Mouse (Mus musculus) megakaryocyte-erythroid progenitor cell, adult 5-6 weeks (primary cell): ENCODE data around the gene Mrpl12. TPM values are rescaled to one million over a fixed set of nuclear protein-coding genes. Genes with fewer than 3 reads are reported as not detected.

Source experiments
- ATAC-seq: replicated peaks from 2 replicates; pipeline ENCODE4 v1.8.0; 2016; ENCODE audit warnings: mild to moderate bottlenecking, inconsistent platforms; ENCODE audit not compliant: severe bottlenecking, poor library complexity, low FRiP score, low TSS enrichment
- total RNA-seq, 2 experiments: library from RNA; stranded (forward) in 1 of 2; stranded (reverse) in 1 of 2; fragments of 200-1000, 215-1000 nt in 1 of 2; fragments of >200 nt in 1 of 2; fragmentation: Nextera tagmentation in 1 of 2; gene quantifications; 2 replicates each; pipeline ENCODE4 v1.2.3; 2014 to 2017

Gene Mrpl12
- total RNA-seq, 2 experiments from 2014 or later, result 192 to 221 TPM

DNA sequence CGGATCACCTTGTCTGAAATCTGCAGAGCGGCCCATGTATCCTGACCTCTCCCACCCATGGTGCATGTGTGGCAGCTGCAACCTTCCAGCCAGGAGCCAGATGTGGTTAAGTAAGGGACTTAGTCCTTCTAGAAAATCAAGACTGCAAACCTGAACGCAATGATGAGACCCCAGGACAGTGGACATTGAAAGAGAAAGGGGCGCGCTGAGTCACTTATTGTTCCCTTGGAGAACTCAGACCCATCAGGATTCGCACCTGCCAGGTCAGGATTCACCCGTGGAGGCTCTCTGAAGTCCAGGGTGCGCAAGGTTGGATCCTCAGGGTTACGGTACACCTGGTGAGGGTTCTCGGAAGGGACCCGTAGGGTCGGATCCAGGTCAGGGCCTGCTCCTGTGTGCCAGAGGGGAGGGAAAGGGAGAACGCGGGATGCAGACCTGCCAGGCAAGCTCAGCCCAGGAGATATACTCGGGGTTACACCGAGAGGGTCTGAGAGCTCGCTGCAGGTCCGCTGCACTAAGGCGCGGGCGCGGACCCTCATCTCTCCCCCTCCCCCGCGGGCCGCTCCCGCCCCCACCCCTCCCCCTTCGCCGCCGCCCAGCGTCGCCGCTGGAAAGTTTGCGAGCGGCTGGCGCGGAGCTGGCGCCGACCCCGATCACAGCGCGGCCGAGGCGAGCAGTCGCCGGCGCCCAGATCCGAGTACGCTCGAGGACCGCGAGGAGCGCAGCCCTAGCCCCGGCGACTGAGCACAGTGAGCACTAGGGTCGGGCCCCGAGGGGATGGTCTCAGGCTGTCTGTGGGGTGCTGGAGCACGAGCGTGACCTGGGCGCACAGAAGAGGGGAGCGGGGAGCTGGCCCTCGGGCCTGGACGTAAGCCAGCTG is 45.9 kb downstream of the Mrpl12 start, which contains the start of gene Gcgr:
Gene Gcgr, plus strand, starts transcription at position 615 of the 880 bp plus-strand sequence.
- ATAC-seq, result no peak

DNA sequence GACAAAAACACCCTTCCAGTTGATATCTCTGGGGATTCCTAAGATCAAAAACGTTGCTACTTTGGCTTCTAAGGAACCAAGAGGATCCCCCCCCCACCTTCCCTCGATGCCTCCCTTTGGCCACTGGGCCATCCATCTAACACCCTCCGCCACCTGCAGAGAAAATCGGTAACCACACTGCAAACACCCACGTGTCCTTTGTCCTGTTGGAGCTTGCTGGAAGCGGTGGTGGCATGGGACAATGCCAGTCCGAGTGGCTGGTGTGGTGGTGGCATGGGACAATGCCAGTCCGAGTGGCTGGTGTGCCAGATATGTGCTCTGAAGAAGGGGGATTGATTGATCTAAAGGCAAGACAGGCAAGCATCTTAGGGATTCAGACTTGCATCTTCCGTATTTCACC is 47.2 kb downstream of the Mrpl12 start:
- no peak for ATAC-seq

DNA sequence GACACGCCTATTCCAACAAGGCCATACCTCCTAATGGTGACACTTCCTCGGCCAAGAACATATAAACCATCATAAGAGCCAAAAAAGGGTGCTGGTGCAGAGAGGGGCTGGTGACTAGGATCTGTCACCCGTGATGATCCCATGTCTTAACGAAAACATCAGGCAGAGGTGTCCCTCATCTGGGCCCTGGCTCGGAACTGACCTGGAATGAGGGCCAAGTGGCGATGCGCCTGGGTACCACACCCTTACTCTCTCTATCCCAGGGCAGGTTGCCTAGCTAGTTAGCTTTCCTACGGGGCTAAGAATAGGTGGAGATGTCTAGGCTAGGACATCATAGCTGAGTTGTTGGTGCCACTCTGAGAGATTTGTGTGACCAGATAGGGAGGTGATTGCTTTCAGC is 49.7 kb downstream of the Mrpl12 start:
- no peak for ATAC-seq

DNA sequence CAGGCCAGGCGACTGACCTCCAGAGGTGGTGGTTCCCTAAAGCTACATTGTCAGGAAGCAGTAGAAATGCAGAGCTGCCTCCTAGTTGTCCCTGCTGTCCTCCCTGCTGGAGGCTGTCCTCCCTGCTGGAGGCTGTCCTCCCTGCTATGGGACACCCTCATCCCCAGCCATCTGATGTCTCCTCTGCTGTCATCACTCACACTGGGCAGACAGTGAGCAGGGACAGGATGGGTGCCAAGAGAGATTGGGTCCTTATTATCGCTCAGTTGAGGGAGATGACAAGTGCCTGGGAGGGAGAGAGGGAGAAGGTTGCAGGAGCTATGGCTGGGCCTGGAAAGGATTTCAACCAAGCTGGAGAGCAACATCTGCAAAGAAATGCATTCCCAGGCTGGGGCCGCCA is 50.7 kb downstream of the Mrpl12 start:
- ATAC-seq, result no peak

DNA sequence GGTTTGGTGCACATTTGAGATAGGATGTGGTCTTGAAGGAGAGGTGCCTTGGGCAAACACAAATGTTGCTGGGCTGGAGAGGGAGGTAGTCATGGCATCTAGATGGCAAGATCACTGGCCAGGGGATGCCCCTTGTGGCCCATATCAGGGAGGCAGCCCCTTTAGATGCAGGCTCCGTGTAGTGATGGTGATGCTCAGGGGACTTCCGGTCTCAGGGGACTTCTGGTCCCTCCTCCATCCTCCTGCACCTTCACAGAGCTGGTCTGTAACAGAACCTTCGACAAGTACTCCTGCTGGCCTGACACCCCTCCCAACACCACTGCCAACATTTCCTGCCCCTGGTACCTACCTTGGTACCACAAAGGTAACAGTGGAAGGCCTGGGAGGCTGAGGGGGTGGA is 51.4 kb downstream of the Mrpl12 start:
- ATAC-seq, result no peak

DNA sequence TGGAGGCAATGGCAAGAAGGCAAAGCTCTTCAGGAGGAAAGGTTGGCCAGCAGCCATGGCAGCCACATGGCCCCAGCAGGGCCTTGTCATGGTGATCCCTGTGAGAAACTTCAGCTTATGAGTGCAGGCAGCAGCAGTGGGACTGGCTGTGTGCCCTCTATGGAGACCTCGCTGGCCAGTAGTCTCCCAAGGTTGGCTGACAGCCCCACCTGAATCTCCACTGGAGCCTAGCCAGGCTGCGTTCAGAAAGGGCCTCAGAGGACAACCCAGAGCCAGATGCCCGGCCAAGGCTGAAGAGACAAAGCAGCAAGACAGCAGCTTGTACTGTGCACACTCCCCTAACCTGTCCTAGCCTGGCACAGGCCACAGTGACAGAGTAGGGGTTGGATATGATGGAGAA is 54.1 kb downstream of the Mrpl12 start:
- no peak for ATAC-seq

Other genes starting within 250 kb of the Mrpl12 start
- gene Actg1, start 136.1 kb upstream of the Mrpl12 start, total RNA-seq (2014; fragmentation: Nextera tagmentation), result 774 and 823 TPM in 2 replicates
- 492 and 662 TPM in 2 replicates for gene Actg1, start 136.1 kb upstream of the Mrpl12 start, total RNA-seq (2017)
- gene Fscn2, start 123.1 kb upstream of the Mrpl12 start, total RNA-seq (2014; fragmentation: Nextera tagmentation), result not detected in 2 replicates
- gene Fscn2, start 123.1 kb upstream of the Mrpl12 start, total RNA-seq (2017), result not detected in 2 replicates
- 31.0 and 34.7 TPM in 2 replicates for gene Faap100, start 105.8 kb upstream of the Mrpl12 start, total RNA-seq (2014; fragmentation: Nextera tagmentation)
- gene Faap100, start 105.8 kb upstream of the Mrpl12 start, total RNA-seq (2017), result 11.3 and 11.6 TPM in 2 replicates
- 59.3 and 65.2 TPM in 2 replicates for gene Nploc4, start 46.9 kb upstream of the Mrpl12 start, total RNA-seq (2014; fragmentation: Nextera tagmentation)
- gene Nploc4, start 46.9 kb upstream of the Mrpl12 start, total RNA-seq (2017), result 32.5 and 41.1 TPM in 2 replicates
- not detected in 2 replicates for gene Tspan10, start 42.0 kb upstream of the Mrpl12 start, total RNA-seq (2014; fragmentation: Nextera tagmentation)
- gene Tspan10, start 42.0 kb upstream of the Mrpl12 start, total RNA-seq (2017), result not detected in 2 replicates
- gene Pde6g, start 31.1 kb upstream of the Mrpl12 start, total RNA-seq (2014; fragmentation: Nextera tagmentation), result 0.37 TPM in 1 of 2 replicates, not detected in the other
- 0.38 TPM in 1 of 2 replicates, not detected in the other for gene Pde6g, start 31.1 kb upstream of the Mrpl12 start, total RNA-seq (2017)
- gene Oxld1, start 26.5 kb upstream of the Mrpl12 start, total RNA-seq (2014; fragmentation: Nextera tagmentation), result 8.0 and 20.5 TPM in 2 replicates
- gene Oxld1, start 26.5 kb upstream of the Mrpl12 start, total RNA-seq (2017), result 14.0 and 27.9 TPM in 2 replicates
- 36.1 and 67.6 TPM in 2 replicates for gene Ccdc137, start 26.5 kb upstream of the Mrpl12 start, total RNA-seq (2014; fragmentation: Nextera tagmentation)
- 70.0 and 99.8 TPM in 2 replicates for gene Ccdc137, start 26.5 kb upstream of the Mrpl12 start, total RNA-seq (2017)
- gene Arl16, start 17.0 kb upstream of the Mrpl12 start, total RNA-seq (2014; fragmentation: Nextera tagmentation), result 11.2 and 14.7 TPM in 2 replicates
- 8.8 and 21.9 TPM in 2 replicates for gene Arl16, start 17.0 kb upstream of the Mrpl12 start, total RNA-seq (2017)
- gene Slc25a10, start 7.2 kb downstream of the Mrpl12 start, total RNA-seq (2014; fragmentation: Nextera tagmentation), result 16.9 and 27.2 TPM in 2 replicates
- gene Slc25a10, start 7.2 kb downstream of the Mrpl12 start, total RNA-seq (2017), result 17.6 and 18.8 TPM in 2 replicates
- not detected in 2 replicates for gene Gcgr, start 46.1 kb downstream of the Mrpl12 start, total RNA-seq (2014; fragmentation: Nextera tagmentation)
- gene Gcgr, start 46.1 kb downstream of the Mrpl12 start, total RNA-seq (2017), result not detected in 2 replicates
- 60.4 and 62.7 TPM in 2 replicates for gene Mcrip1, start 65.1 kb downstream of the Mrpl12 start, total RNA-seq (2014; fragmentation: Nextera tagmentation)
- 18.5 and 18.8 TPM in 2 replicates for gene Mcrip1, start 65.1 kb downstream of the Mrpl12 start, total RNA-seq (2017)
- not detected in 2 replicates for gene Ppp1r27, start 66.5 kb downstream of the Mrpl12 start, total RNA-seq (2014; fragmentation: Nextera tagmentation)
- gene Ppp1r27, start 66.5 kb downstream of the Mrpl12 start, total RNA-seq (2017), result not detected in 2 replicates
- gene P4hb, start 88.6 kb downstream of the Mrpl12 start, total RNA-seq (2014; fragmentation: Nextera tagmentation), result 236 and 270 TPM in 2 replicates
- 334 and 373 TPM in 2 replicates for gene P4hb, start 88.6 kb downstream of the Mrpl12 start, total RNA-seq (2017)
- 248 and 334 TPM in 2 replicates for gene Arhgdia, start 97.0 kb downstream of the Mrpl12 start, total RNA-seq (2014; fragmentation: Nextera tagmentation)
- gene Arhgdia, start 97.0 kb downstream of the Mrpl12 start, total RNA-seq (2017), result 96.3 and 154 TPM in 2 replicates
- 157 and 232 TPM in 2 replicates for gene Alyref, start 113.8 kb downstream of the Mrpl12 start, total RNA-seq (2014; fragmentation: Nextera tagmentation)
- 208 and 278 TPM in 2 replicates for gene Alyref, start 113.8 kb downstream of the Mrpl12 start, total RNA-seq (2017)
- gene Anapc11, start 113.8 kb downstream of the Mrpl12 start, total RNA-seq (2014; fragmentation: Nextera tagmentation), result 84.0 and 110 TPM in 2 replicates
- gene Anapc11, start 113.8 kb downstream of the Mrpl12 start, total RNA-seq (2017), result 21.9 and 27.6 TPM in 2 replicates
- 3.3 TPM in 1 of 2 replicates, not detected in the other for gene Npb, start 123.9 kb downstream of the Mrpl12 start, total RNA-seq (2014; fragmentation: Nextera tagmentation)
- not detected in 2 replicates for gene Npb, start 123.9 kb downstream of the Mrpl12 start, total RNA-seq (2017)
- 74.6 and 87.3 TPM in 2 replicates for gene Pcyt2, start 133.3 kb downstream of the Mrpl12 start, total RNA-seq (2014; fragmentation: Nextera tagmentation)
- gene Pcyt2, start 133.3 kb downstream of the Mrpl12 start, total RNA-seq (2017), result 28.5 and 29.6 TPM in 2 replicates
- 62.8 and 79.3 TPM in 2 replicates for gene Sirt7, start 140.6 kb downstream of the Mrpl12 start, total RNA-seq (2014; fragmentation: Nextera tagmentation)
- gene Sirt7, start 140.6 kb downstream of the Mrpl12 start, total RNA-seq (2017), result 39.8 and 48.3 TPM in 2 replicates
- gene Mafg, start 149.0 kb downstream of the Mrpl12 start, total RNA-seq (2014; fragmentation: Nextera tagmentation), result 26.0 and 31.6 TPM in 2 replicates
- 11.7 and 12.2 TPM in 2 replicates for gene Mafg, start 149.0 kb downstream of the Mrpl12 start, total RNA-seq (2017)
- gene Pycr1, start 159.2 kb downstream of the Mrpl12 start, total RNA-seq (2014; fragmentation: Nextera tagmentation), result 0.13 and 1.1 TPM in 2 replicates
- 1.5 TPM in 1 of 2 replicates, not detected in the other for gene Pycr1, start 159.2 kb downstream of the Mrpl12 start, total RNA-seq (2017)
- gene Myadml2, start 163.5 kb downstream of the Mrpl12 start, total RNA-seq (2014; fragmentation: Nextera tagmentation), result 6.3 TPM in 1 of 2 replicates, not detected in the other
- not detected in 2 replicates for gene Myadml2, start 163.5 kb downstream of the Mrpl12 start, total RNA-seq (2017)
- gene Notum, start 176.6 kb downstream of the Mrpl12 start, total RNA-seq (2014; fragmentation: Nextera tagmentation), result not detected in 2 replicates
- gene Notum, start 176.6 kb downstream of the Mrpl12 start, total RNA-seq (2017), result not detected in 2 replicates
- 79.5 and 108 TPM in 2 replicates for gene Aspscr1, start 188.4 kb downstream of the Mrpl12 start, total RNA-seq (2014; fragmentation: Nextera tagmentation)
- gene Aspscr1, start 188.4 kb downstream of the Mrpl12 start, total RNA-seq (2017), result 15.5 and 52.7 TPM in 2 replicates
- gene Cenpx, start 229.1 kb downstream of the Mrpl12 start, total RNA-seq (2014; fragmentation: Nextera tagmentation), result 132 and 157 TPM in 2 replicates
- 95.0 and 99.4 TPM in 2 replicates for gene Cenpx, start 229.1 kb downstream of the Mrpl12 start, total RNA-seq (2017)
- 25.3 and 34.4 TPM in 2 replicates for gene Lrrc45, start 229.3 kb downstream of the Mrpl12 start, total RNA-seq (2014; fragmentation: Nextera tagmentation)
- 37.0 and 38.1 TPM in 2 replicates for gene Lrrc45, start 229.3 kb downstream of the Mrpl12 start, total RNA-seq (2017)
- gene Rac3, start 236.9 kb downstream of the Mrpl12 start, total RNA-seq (2014; fragmentation: Nextera tagmentation), result 1.6 and 2.9 TPM in 2 replicates
- not detected in 2 replicates for gene Rac3, start 236.9 kb downstream of the Mrpl12 start, total RNA-seq (2017)
- gene Dcxr, start 242.7 kb downstream of the Mrpl12 start, total RNA-seq (2014; fragmentation: Nextera tagmentation), result 12.7 and 14.9 TPM in 2 replicates
- 6.2 and 10.2 TPM in 2 replicates for gene Dcxr, start 242.7 kb downstream of the Mrpl12 start, total RNA-seq (2017)
- not detected in 2 replicates for gene Cbr2, start 247.5 kb downstream of the Mrpl12 start, total RNA-seq (2014; fragmentation: Nextera tagmentation)
- not detected in 2 replicates for gene Cbr2, start 247.5 kb downstream of the Mrpl12 start, total RNA-seq (2017)